Mouse (Mus musculus) stomach, postnatal 0 days (tissue): ENCODE measurements around the gene St8sia2.

ENCODE experiments used
- CTCF ChIP-seq: IDR thresholded peaks from 2 replicates; pipeline ENCODE4 v1.5.1; 2016; ENCODE audit warnings: antibody characterized with exemption, low read depth, mild to moderate bottlenecking, moderate library complexity
- EP300 ChIP-seq: optimal IDR thresholded peaks from 2 replicates; pipeline ENCODE3; 2016; ENCODE audit warnings: antibody characterized with exemption

- TF ChIP-seq CTCF (peak; percentile 31; the same call in 1 of the 2 replicates), EP300 (no peak)
Observed at GRCm38 (mm10) chr7:74006775-74007371, 6.6 kb downstream of the St8sia2 start.
